Mouse (Mus musculus): ENCODE measurements around the gene Wdr90. TPM values are rescaled to one million over a fixed set of nuclear protein-coding genes. Genes with fewer than 3 reads are reported as not detected.

Gene Wdr90
- total and polyA plus RNA-seq, 2 experiments from 2014 or later: 14.2 to 36.2 TPM

GRCm38 (mm10) chr17:25824362-25825142 lies 36.7 kb downstream of the Wdr90 start:
- WGBS: 78% methylated on average over 16 of the region's 17 CpGs
- peaks cover 14% of the 10 kb centered on the region for H3K4me1 ChIP-seq (ENCODE audit: insufficient read depth, low read length)

GRCm38 (mm10) chr17:25823452-25823851 lies 37.8 kb downstream of the Wdr90 start, which contains the start of gene Wdr24:
Gene Wdr24, plus strand, starts transcription at chr17:25823627.
- Histone ChIP-seq H3K4me1 (ENCODE audit: insufficient read depth, low read length) (peaks cover 13% of the 10 kb centered on the region), H3K9me3 (ENCODE audit: low read length) (no peaks in the 10 kb centered on the region), H3K27ac (ENCODE audit: low read depth, low read length) (peak within 1 kb of the TSS; percentile 77), H3K4me3 (ENCODE audit: low read depth, low read length) (peak within 1 kb of the TSS; percentile 57), H3K4me2 (ENCODE audit: low read depth, low read length, poor library complexity, severe bottlenecking) (peak within 1 kb of the TSS; percentile 97), H3K36me3 (ENCODE audit: insufficient read depth, low read length) (peaks cover 29% of the 10 kb centered on the region), H3K9ac (replicated peaks; ENCODE audit: low read length, poor library complexity, severe bottlenecking) (peak within 1 kb of the TSS; percentile 78), H3K27me3 (ENCODE audit: insufficient read depth, low read length) (no peaks in the 10 kb centered on the region)
- ATAC-seq (ENCODE audit: low FRiP score) (peak; percentile 67), DNase-seq (ENCODE audit: low spot score) (peak; percentile 95)
- WGBS: under 1% methylated on average over 18 of the region's 18 CpGs
- TF ChIP-seq CTCF (IDR thresholded peaks at IDR 0.05): no peak

More at GRCm38 (mm10) chr17:25824362-25825142, 36.7 kb downstream of the Wdr90 start:
- peak overlapping the region; percentile 57 for H3K4me3 ChIP-seq (ENCODE audit: low read depth, low read length)
- ATAC-seq (ENCODE audit: low FRiP score) (no peak), DNase-seq (ENCODE audit: low spot score) (no peak)
- TF ChIP-seq CTCF (IDR thresholded peaks at IDR 0.05): no peak
- H3K9ac ChIP-seq (replicated peaks; ENCODE audit: low read length, poor library complexity, severe bottlenecking): peak overlapping the region; percentile 78
- no peaks in the 10 kb centered on the region for H3K9me3 ChIP-seq (ENCODE audit: low read length)
- 0 out of 2 replicates have a peak overlapping the region, but pooled peaks have one; percentile 77 for H3K27ac ChIP-seq (ENCODE audit: low read depth, low read length)
- H3K27me3 ChIP-seq (ENCODE audit: insufficient read depth, low read length): no peaks in the 10 kb centered on the region
- H3K36me3 ChIP-seq (ENCODE audit: insufficient read depth, low read length): peaks cover 24% of the 10 kb centered on the region
- H3K4me2 ChIP-seq (ENCODE audit: low read depth, low read length, poor library complexity, severe bottlenecking): peak overlapping the region; percentile 97

GRCm38 (mm10) chr17:25818851-25819780 lies 42.2 kb downstream of the Wdr90 start:
- WGBS: 12% methylated on average over 46 of the region's 46 CpGs
- no peak for ATAC-seq (ENCODE audit: low FRiP score)
- Histone ChIP-seq H3K4me3 (ENCODE audit: low read depth, low read length) (no peak overlapping the region), H3K9ac (replicated peaks; ENCODE audit: low read length, poor library complexity, severe bottlenecking) (no peak overlapping the region), H3K9me3 (ENCODE audit: low read length) (no peaks in the 10 kb centered on the region), H3K27ac (ENCODE audit: low read depth, low read length) (no peak overlapping the region), H3K4me2 (ENCODE audit: low read depth, low read length, poor library complexity, severe bottlenecking) (no peak overlapping the region), H3K4me1 (ENCODE audit: insufficient read depth, low read length) (peaks cover 2% of the 10 kb centered on the region), H3K36me3 (ENCODE audit: insufficient read depth, low read length) (peaks cover 37% of the 10 kb centered on the region), H3K27me3 (ENCODE audit: insufficient read depth, low read length) (no peaks in the 10 kb centered on the region)
- TF ChIP-seq CTCF (IDR thresholded peaks at IDR 0.05): no peak
- DNase-seq (ENCODE audit: low spot score): no peak

DNA sequence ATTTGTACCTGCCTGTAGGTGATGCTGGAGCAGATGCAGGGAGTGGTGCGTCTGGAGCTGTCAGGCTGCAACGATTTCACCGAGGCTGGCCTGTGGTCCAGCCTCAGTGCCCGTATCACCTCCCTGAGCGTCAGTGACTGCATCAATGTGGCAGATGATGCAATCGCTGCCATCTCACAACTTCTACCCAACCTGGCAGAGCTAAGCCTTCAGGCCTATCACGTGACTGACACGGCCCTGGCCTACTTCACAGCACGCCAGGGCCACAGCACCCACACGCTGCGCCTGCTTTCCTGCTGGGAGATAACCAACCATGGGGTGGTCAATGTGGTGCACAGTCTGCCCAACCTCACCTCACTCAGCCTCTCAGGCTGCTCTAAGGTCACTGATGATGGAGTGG lies 43.6 kb downstream of the Wdr90 start:
- H3K27ac ChIP-seq (ENCODE audit: low read depth, low read length): no peak overlapping the region
- DNase-seq (ENCODE audit: low spot score): no peak
- 85% methylated on average over 11 of the region's 11 CpGs for WGBS
- no peak overlapping the region for H3K4me3 ChIP-seq (ENCODE audit: low read depth, low read length)
- no peak overlapping the region for H3K9ac ChIP-seq (replicated peaks; ENCODE audit: low read length, poor library complexity, severe bottlenecking)
- no peak overlapping the region for H3K4me2 ChIP-seq (ENCODE audit: low read depth, low read length, poor library complexity, severe bottlenecking)
- H3K36me3 ChIP-seq (ENCODE audit: insufficient read depth, low read length): peaks cover 37% of the 10 kb centered on the region
- H3K27me3 ChIP-seq (ENCODE audit: insufficient read depth, low read length): no peaks in the 10 kb centered on the region
- no peak for ATAC-seq (ENCODE audit: low FRiP score)
- no peak for TF ChIP-seq CTCF (IDR thresholded peaks at IDR 0.05)
- H3K9me3 ChIP-seq (ENCODE audit: low read length): no peaks in the 10 kb centered on the region
- peaks cover 5% of the 10 kb centered on the region; the same call in 1 of the 2 replicates for H3K4me1 ChIP-seq (ENCODE audit: insufficient read depth, low read length)

DNA sequence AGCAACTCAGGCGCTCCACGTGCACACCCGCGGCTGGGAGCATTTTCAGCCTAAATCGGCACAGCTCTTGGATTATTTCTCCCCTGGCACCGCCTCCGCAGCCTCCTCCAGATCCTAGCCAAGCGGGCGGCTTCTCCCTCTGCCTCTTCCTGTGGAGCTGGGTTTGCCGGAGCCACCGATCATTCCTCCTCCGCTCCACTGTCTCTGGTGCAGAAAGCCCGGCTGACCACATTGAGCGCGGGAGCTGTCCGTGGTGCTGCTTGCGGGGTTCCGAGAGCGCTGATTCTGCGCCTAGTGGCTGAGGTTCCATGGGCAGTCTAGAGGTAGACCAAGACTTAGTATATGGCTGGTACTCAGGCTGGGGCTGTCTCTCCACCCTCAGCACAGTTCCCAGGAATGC lies 47.8 kb downstream of the Wdr90 start:
- whole genome bisulfite sequencing: 3% methylated on average over 20 of the region's 20 CpGs
- Histone ChIP-seq H3K27ac (ENCODE audit: low read depth, low read length) (no peak overlapping the region), H3K36me3 (ENCODE audit: insufficient read depth, low read length) (peaks cover 26% of the 10 kb centered on the region), H3K4me3 (ENCODE audit: low read depth, low read length) (peak overlapping the region; percentile 18), H3K9me3 (ENCODE audit: low read length) (no peaks in the 10 kb centered on the region), H3K4me1 (ENCODE audit: insufficient read depth, low read length) (peaks cover 18% of the 10 kb centered on the region), H3K4me2 (ENCODE audit: low read depth, low read length, poor library complexity, severe bottlenecking) (peak overlapping the region; percentile 36), H3K9ac (replicated peaks; ENCODE audit: low read length, poor library complexity, severe bottlenecking) (peak overlapping the region; percentile 19; the same call in 1 of the 2 replicates), H3K27me3 (ENCODE audit: insufficient read depth, low read length) (no peaks in the 10 kb centered on the region)
- ATAC-seq (ENCODE audit: low FRiP score) (no peak), DNase-seq (ENCODE audit: low spot score) (peak; percentile 79)
- TF ChIP-seq CTCF (IDR thresholded peaks at IDR 0.05): peak; percentile 72
